Mouse (Mus musculus): ENCODE data around the gene Aar2. TPM values are rescaled to one million over a fixed set of nuclear protein-coding genes. Genes with fewer than 3 reads are reported as not detected.

The Aar2 gene
- polyA plus RNA-seq, 1 experiment from 2014 or later: 59.2 TPM

- Histone ChIP-seq H3K36me3 (ENCODE audit: control insufficient read depth, insufficient read depth, low read length) (peaks cover 66% of the 10 kb centered on the region), H3K9ac (replicated peaks; ENCODE audit: low read length) (no peak overlapping the region), H3K27ac (replicated peaks; ENCODE audit: low read depth, low read length) (no peak overlapping the region), H3K4me2 (ENCODE audit: low read length) (no peak overlapping the region), H3K4me1 (ENCODE audit: control insufficient read depth, insufficient read depth, low read length) (no peaks in the 10 kb centered on the region), H3K4me3 (replicated peaks; ENCODE audit: low read depth, low read length) (no peak overlapping the region), H3K27me3 (ENCODE audit: control insufficient read depth, insufficient read depth, low read length) (no peaks in the 10 kb centered on the region), H3K9me3 (ENCODE audit: control insufficient read depth, low read length) (no peaks in the 10 kb centered on the region)
- no peak for DNase-seq
- no peak for ATAC-seq (ENCODE audit: low FRiP score, low TSS enrichment)
- WGBS: 84% methylated on average over 6 of the region's 6 CpGs
These were observed 29.1 kb upstream of the Aar2 start for GRCm38 (mm10) chr2:156518306-156518705.

DNA sequence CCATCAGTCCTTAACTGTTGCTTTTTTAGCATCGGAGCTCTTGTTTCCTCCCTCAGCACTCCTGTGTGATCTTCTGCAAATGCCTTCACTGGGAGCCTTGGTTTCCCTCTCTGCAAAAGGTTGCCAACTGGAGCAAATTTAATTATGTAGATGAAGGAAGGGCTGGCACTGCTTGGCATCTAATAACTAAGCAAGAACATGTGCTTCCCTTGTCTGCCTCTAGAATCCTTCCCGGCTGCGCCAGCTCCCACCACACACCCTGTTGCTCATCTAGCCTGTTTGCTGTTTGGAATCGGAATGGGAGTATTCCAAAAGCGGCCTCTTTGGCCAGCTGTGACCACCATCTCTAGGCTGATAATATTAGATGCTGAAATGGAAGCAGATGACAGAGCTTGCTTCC lies 27.8 kb upstream of the Aar2 start:
- DNase-seq (no peak), ATAC-seq (ENCODE audit: low FRiP score, low TSS enrichment) (no peak)
- no peak overlapping the region for H3K9ac ChIP-seq (replicated peaks; ENCODE audit: low read length)
- no peaks in the 10 kb centered on the region for H3K9me3 ChIP-seq (ENCODE audit: control insufficient read depth, low read length)
- no peaks in the 10 kb centered on the region for H3K4me1 ChIP-seq (ENCODE audit: control insufficient read depth, insufficient read depth, low read length)
- WGBS: 92% methylated on average over 5 of the region's 5 CpGs
- peaks cover 63% of the 10 kb centered on the region for H3K36me3 ChIP-seq (ENCODE audit: control insufficient read depth, insufficient read depth, low read length)
- H3K4me3 ChIP-seq (replicated peaks; ENCODE audit: low read depth, low read length): no peak overlapping the region
- H3K27ac ChIP-seq (replicated peaks; ENCODE audit: low read depth, low read length): no peak overlapping the region
- H3K4me2 ChIP-seq (ENCODE audit: low read length): no peak overlapping the region
- no peaks in the 10 kb centered on the region for H3K27me3 ChIP-seq (ENCODE audit: control insufficient read depth, insufficient read depth, low read length)

- no peaks in the 10 kb centered on the region for H3K9me3 ChIP-seq (ENCODE audit: control insufficient read depth, low read length)
- H3K4me3 ChIP-seq (replicated peaks; ENCODE audit: low read depth, low read length): no peak overlapping the region
- 92% methylated on average over 11 of the region's 11 CpGs for WGBS
- no peak for DNase-seq
- no peak for ATAC-seq (ENCODE audit: low FRiP score, low TSS enrichment)
- no peak overlapping the region for H3K27ac ChIP-seq (replicated peaks; ENCODE audit: low read depth, low read length)
- no peak overlapping the region for H3K9ac ChIP-seq (replicated peaks; ENCODE audit: low read length)
- H3K4me2 ChIP-seq (ENCODE audit: low read length): no peak overlapping the region
- peaks cover 59% of the 10 kb centered on the region for H3K36me3 ChIP-seq (ENCODE audit: control insufficient read depth, insufficient read depth, low read length)
- no peaks in the 10 kb centered on the region for H3K4me1 ChIP-seq (ENCODE audit: control insufficient read depth, insufficient read depth, low read length)
- H3K27me3 ChIP-seq (ENCODE audit: control insufficient read depth, insufficient read depth, low read length): no peaks in the 10 kb centered on the region
These were observed 24.4 kb upstream of the Aar2 start for GRCm38 (mm10) chr2:156522994-156523393.

GRCm38 (mm10) chr2:156524078-156524477 lies 23.3 kb upstream of the Aar2 start:
- ATAC-seq (ENCODE audit: low FRiP score, low TSS enrichment) (no peak), DNase-seq (no peak)
- Histone ChIP-seq H3K9ac (replicated peaks; ENCODE audit: low read length) (no peak overlapping the region), H3K36me3 (ENCODE audit: control insufficient read depth, insufficient read depth, low read length) (peaks cover 53% of the 10 kb centered on the region), H3K4me3 (replicated peaks; ENCODE audit: low read depth, low read length) (no peak overlapping the region), H3K27me3 (ENCODE audit: control insufficient read depth, insufficient read depth, low read length) (no peaks in the 10 kb centered on the region), H3K27ac (replicated peaks; ENCODE audit: low read depth, low read length) (no peak overlapping the region), H3K9me3 (ENCODE audit: control insufficient read depth, low read length) (no peaks in the 10 kb centered on the region), H3K4me2 (ENCODE audit: low read length) (no peak overlapping the region), H3K4me1 (ENCODE audit: control insufficient read depth, insufficient read depth, low read length) (no peaks in the 10 kb centered on the region)
- WGBS: 32% methylated on average over 3 of the region's 3 CpGs

DNA sequence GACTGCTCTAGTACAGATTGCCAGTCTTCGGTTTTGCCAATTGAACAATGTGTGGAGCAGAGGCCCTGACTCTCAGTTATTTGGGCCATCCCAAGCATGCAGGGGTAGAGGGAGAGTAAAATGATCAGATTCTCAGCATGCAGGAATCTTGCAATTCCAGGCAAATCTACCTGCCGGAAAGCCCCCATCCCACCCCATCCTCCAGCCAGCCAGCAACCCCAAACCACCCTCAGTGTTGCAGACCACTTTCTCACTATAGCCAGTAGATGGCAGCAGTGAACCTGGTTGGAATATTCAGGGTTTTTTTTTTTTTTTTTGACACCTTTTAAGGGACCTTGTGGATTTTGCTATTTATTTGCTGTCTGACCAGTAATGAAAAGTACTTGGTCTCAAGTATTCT lies 17.7 kb upstream of the Aar2 start:
- 64% methylated on average over 2 of the region's 2 CpGs for WGBS
- H3K9me3 ChIP-seq (ENCODE audit: control insufficient read depth, low read length): no peaks in the 10 kb centered on the region
- no peaks in the 10 kb centered on the region for H3K27me3 ChIP-seq (ENCODE audit: control insufficient read depth, insufficient read depth, low read length)
- no peak overlapping the region for H3K27ac ChIP-seq (replicated peaks; ENCODE audit: low read depth, low read length)
- H3K4me3 ChIP-seq (replicated peaks; ENCODE audit: low read depth, low read length): no peak overlapping the region
- no peak overlapping the region for H3K9ac ChIP-seq (replicated peaks; ENCODE audit: low read length)
- H3K36me3 ChIP-seq (ENCODE audit: control insufficient read depth, insufficient read depth, low read length): peaks cover 58% of the 10 kb centered on the region
- no peaks in the 10 kb centered on the region for H3K4me1 ChIP-seq (ENCODE audit: control insufficient read depth, insufficient read depth, low read length)
- DNase-seq (peak; percentile 88), ATAC-seq (ENCODE audit: low FRiP score, low TSS enrichment) (no peak)
- no peak overlapping the region for H3K4me2 ChIP-seq (ENCODE audit: low read length)

DNA sequence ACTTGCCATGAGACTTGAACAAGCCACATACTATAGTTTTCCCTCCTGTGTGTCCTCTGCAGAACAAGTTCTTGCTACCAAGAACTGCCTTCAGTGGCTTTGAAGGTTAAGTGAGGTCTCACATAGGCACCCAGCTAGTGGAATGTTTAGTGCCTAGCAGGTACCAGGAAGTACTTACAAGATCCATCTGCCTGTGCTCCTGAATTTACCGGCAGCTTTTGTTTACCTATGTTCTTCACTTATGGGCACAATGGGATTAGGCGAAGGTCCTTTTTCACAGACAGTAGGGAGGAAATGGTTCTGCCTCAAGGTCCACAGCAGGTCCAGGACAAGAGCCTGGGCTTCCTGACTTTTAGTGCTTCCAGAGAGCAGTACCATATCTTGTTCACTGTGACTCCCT lies 14.2 kb upstream of the Aar2 start:
- H3K9ac ChIP-seq (replicated peaks; ENCODE audit: low read length): no peak overlapping the region
- DNase-seq: no peak
- H3K4me3 ChIP-seq (replicated peaks; ENCODE audit: low read depth, low read length): no peak overlapping the region
- no peak for ATAC-seq (ENCODE audit: low FRiP score, low TSS enrichment)
- H3K4me1 ChIP-seq (ENCODE audit: control insufficient read depth, insufficient read depth, low read length): no peaks in the 10 kb centered on the region
- H3K27me3 ChIP-seq (ENCODE audit: control insufficient read depth, insufficient read depth, low read length): no peaks in the 10 kb centered on the region
- H3K27ac ChIP-seq (replicated peaks; ENCODE audit: low read depth, low read length): no peak overlapping the region
- H3K9me3 ChIP-seq (ENCODE audit: control insufficient read depth, low read length): no peaks in the 10 kb centered on the region
- peaks cover 54% of the 10 kb centered on the region for H3K36me3 ChIP-seq (ENCODE audit: control insufficient read depth, insufficient read depth, low read length)
- 88% methylated on average over 2 of the region's 2 CpGs for WGBS
- no peak overlapping the region for H3K4me2 ChIP-seq (ENCODE audit: low read length)

DNA sequence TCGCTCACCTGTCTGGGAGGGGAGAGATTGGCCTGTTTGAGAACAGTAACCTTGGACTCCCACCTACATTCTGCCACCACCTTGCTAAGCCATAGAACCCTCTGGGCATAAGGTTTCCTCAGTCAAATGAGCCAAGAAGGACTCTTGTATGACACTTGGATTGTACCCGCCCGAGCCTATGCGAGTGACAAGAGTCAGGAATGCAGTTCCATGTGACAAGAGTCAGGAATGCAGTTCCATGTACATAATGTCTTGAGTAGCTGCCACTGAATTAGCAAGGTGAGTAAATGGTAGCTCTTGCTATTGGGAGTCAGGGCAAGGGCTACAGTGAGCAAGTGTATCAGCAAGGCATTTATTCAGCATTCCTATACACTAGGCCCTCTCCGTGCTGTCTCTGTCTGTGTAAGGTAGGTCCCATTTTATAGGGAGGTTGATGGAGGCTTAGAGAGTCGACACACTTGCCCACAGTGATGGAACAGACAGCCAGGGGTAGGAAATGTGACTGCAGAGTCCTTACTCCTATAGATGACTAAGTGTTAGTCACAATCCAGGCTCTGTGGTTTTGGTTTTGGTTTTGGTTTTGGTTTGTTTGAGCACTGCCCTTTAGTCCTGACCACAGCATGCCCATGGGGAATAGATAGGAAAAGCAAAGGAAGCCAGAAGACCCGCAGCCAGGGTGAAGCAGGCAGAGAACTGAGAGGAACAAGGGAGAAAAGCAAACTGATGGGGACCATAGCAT lies 8.4 kb upstream of the Aar2 start:
- WGBS: 91% methylated on average over 7 of the region's 7 CpGs
- Histone ChIP-seq H3K4me3 (replicated peaks; ENCODE audit: low read depth, low read length) (no peak overlapping the region), H3K9ac (replicated peaks; ENCODE audit: low read length) (no peak overlapping the region), H3K36me3 (ENCODE audit: control insufficient read depth, insufficient read depth, low read length) (peaks cover 43% of the 10 kb centered on the region), H3K27ac (replicated peaks; ENCODE audit: low read depth, low read length) (no peak overlapping the region), H3K9me3 (ENCODE audit: control insufficient read depth, low read length) (no peaks in the 10 kb centered on the region), H3K4me1 (ENCODE audit: control insufficient read depth, insufficient read depth, low read length) (no peaks in the 10 kb centered on the region), H3K27me3 (ENCODE audit: control insufficient read depth, insufficient read depth, low read length) (no peaks in the 10 kb centered on the region), H3K4me2 (ENCODE audit: low read length) (no peak overlapping the region)
- ATAC-seq (ENCODE audit: low FRiP score, low TSS enrichment) (no peak), DNase-seq (no peak)

DNA sequence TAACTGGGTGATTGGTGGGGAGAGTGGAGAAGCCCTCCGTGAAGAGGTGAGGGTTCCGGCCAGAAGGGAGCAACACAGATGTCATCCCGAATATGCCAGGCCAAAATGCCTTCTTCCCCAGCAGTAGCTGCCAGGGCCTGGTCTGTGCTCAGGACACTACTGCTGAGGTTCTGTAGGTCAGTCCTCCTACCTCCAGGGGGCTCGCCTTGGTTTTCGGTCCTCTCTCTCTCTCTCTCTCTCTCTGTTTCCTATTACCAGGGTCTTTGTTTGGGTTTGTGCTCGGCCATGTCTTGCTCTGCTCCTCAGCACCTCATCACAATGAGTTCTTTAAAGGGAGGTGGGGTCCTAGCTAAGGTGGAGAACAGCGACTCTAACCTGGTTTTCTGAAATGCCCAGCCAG lies 6.4 kb upstream of the Aar2 start:
- no peak overlapping the region for H3K27ac ChIP-seq (replicated peaks; ENCODE audit: low read depth, low read length)
- no peak overlapping the region for H3K4me3 ChIP-seq (replicated peaks; ENCODE audit: low read depth, low read length)
- H3K36me3 ChIP-seq (ENCODE audit: control insufficient read depth, insufficient read depth, low read length): peaks cover 26% of the 10 kb centered on the region
- no peak overlapping the region for H3K9ac ChIP-seq (replicated peaks; ENCODE audit: low read length)
- ATAC-seq (ENCODE audit: low FRiP score, low TSS enrichment) (no peak), DNase-seq (no peak)
- no peaks in the 10 kb centered on the region for H3K9me3 ChIP-seq (ENCODE audit: control insufficient read depth, low read length)
- H3K4me2 ChIP-seq (ENCODE audit: low read length): no peak overlapping the region
- H3K4me1 ChIP-seq (ENCODE audit: control insufficient read depth, insufficient read depth, low read length): no peaks in the 10 kb centered on the region
- 81% methylated on average over 7 of the region's 7 CpGs for WGBS
- H3K27me3 ChIP-seq (ENCODE audit: control insufficient read depth, insufficient read depth, low read length): no peaks in the 10 kb centered on the region

- Histone ChIP-seq H3K4me3 (replicated peaks; ENCODE audit: low read depth, low read length) (no peak overlapping the region), H3K9me3 (ENCODE audit: control insufficient read depth, low read length) (no peaks in the 10 kb centered on the region), H3K4me1 (ENCODE audit: control insufficient read depth, insufficient read depth, low read length) (peaks cover 5% of the 10 kb centered on the region; the same call in 1 of the 2 replicates), H3K27me3 (ENCODE audit: control insufficient read depth, insufficient read depth, low read length) (no peaks in the 10 kb centered on the region), H3K9ac (replicated peaks; ENCODE audit: low read length) (no peak overlapping the region), H3K27ac (replicated peaks; ENCODE audit: low read depth, low read length) (no peak overlapping the region), H3K36me3 (ENCODE audit: control insufficient read depth, insufficient read depth, low read length) (peaks cover 25% of the 10 kb centered on the region), H3K4me2 (ENCODE audit: low read length) (no peak overlapping the region)
- no peak for DNase-seq
- ATAC-seq (ENCODE audit: low FRiP score, low TSS enrichment): no peak
- 78% methylated on average over 8 of the region's 8 CpGs for WGBS
These were observed 5.0 kb upstream of the Aar2 start for GRCm38 (mm10) chr2:156542410-156542809.

Measured in midbrain, embryonic 14.5 days (tissue).